Mouse (Mus musculus): ENCODE results near the gene Olfr56.
A peak's percentile ranks its signal among the peaks of the same experiment; 100 is the strongest.

Olfr56 gene

DNA sequence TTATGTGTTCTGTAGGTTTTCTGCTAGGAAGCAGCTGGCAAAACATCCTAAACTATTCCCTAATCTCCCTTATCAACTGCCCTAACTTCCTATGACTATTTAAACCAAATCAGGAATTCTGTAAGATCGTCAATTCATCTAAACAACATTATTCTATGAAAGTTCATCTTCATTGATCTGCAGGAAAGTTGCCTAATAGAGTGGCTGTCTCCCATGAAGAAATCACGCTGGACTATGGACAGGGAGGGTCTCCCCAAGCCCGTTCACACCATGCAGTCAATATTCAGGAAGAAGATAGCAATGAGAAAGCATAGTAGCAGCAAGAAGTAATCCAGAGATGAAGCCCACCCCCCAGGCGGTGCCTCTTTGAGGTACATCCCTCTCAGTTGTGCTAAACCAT is 112.5 kb downstream of the Olfr56 start:
- DNase-seq (ENCODE audit: low spot score in 2 of 2), result no peak

DNA sequence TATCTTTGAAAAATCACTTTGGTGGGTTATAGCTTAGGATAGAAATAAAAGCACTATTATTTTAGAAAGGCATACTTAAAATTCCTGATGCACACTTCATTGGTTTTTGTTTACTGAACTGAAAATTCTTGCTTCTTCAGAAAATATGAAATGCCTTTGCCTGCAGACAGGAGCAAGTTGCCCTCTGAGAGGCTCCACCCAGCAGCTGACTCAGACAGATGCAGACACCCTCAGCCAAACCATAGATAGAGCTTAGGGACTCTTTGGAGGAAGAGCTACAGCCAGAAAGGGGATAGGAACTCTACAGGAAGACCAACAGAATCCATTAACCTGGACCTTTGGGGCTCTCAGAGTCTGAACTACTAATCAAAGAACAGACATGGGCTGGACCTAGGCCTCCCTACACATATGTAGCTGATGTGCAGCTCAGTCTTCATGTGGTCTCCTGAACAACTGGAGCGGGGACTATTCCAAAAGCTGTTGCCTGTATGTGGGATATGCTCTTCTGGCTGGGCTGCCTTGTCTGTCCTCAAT is 113.4 kb downstream of the Olfr56 start:
- DNase-seq (ENCODE audit: low spot score in 2 of 2), result no peak

DNA sequence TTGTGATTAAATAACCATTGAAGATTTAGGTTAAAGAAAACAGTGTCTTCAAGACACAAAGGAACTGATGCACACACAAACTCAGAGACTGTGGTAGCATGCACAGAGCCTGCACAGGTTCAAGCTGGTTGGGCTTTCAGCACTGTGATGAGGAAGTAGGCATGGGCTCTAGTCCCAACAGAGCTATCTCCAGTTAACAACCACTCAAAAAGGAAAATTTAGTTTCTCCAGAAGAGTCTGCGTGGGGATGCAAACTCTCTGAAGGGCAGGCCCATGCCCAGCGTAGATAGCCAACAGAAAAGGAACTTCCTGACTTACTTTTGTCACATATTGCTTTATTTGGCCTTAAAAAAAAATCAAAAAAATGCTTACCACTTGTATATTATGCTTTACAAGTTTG is 114.1 kb downstream of the Olfr56 start:
- no peak for DNase-seq (ENCODE audit: low spot score in 2 of 2)

DNA sequence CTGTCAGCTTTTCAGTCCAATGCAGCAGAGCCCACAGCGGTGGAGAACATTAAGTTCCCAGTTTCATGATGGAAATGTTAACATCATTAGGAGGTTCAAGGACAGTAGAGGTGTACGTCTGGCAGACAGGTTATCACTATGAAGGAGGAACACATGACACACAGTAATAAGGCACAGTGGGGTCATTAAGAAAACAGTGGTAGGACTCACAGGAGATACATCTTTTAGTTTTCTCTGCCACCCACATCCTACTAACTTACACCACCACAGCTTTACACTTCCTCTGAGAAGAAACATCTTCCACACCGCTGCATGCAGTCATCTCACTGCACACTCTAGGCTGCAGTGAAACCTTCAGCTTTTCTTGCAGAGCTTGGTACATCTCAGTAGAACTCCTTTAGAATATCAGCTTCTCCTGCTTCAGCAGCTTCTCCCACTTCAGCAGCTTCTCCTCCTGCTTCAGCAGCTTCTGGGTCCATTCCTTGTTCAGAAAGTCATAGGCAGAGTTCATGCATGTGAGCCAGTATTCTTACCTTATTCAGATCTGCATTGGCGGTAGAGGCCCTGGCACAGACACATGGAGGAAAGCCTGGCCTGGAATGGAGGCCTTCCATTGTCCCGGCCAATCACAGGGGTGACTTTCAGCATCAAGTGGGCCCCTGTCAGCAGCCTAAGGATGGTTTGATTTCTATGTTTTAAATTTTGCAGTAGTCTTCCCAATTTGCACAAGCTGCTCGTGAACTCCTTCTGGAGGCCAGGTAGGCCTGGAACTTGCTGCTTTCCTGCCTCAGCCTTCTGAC is 115.4 kb downstream of the Olfr56 start:
- no peak for DNase-seq (ENCODE audit: low spot score in 2 of 2)

DNA sequence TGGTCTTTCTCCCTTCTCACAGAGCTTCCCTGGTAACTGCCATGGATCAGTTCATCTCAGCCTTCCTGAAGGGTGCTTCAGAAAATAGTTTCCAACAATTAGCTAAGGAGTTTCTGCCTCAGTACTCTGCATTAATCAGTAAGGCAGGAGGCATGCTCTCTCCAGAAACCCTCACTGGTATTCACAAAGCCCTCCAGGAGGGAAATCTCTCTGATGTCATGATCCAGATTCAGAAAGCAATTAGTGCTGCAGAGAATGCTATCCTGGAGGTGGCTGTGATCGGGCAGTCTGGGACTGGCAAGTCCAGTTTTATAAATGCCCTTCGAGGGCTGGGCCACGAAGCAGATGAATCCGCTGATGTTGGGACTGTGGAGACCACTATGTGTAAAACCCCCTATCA is 116.7 kb downstream of the Olfr56 start:
- DNase-seq (ENCODE audit: low spot score in 2 of 2), result no peak

DNA sequence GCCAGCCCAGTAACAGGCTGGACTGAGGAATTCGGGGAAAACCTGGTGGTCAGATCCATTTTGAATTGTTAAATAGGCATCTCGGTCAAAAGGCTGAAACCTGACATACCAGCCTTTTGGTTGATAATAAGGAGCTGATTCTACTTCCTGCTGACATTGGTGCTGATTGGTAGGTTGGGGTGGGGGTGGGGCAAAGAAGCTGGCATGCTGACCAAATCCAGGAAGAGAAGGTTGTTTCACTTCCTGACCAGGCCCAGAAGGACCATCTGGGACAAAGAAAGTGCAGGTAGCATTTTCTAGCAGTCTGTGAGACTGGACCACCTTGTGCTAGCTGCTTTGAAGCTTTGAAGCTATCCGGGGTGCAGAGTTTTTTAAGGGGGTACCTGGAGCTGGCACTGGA is 121.7 kb downstream of the Olfr56 start:
- DNase-seq (ENCODE audit: low spot score in 2 of 2), result no peak

DNA sequence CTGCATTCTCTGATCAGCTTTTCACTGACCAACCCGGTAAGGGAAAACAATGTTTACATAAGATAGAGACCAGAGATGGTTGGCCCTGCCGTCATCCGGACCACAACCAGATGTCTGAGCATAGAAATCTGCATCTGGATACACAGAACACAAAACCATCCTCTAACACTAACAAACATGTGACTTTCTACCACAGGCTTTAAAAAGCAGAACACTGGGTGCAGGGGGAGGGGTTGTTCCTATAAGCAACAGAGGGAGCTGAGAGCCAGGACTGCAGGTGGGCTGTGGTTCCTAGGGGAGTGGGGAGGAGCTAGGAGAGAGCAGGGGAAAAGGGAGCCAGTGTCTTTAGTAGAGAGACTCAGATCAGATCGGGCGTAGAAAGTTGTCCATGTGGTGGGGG is 122.8 kb downstream of the Olfr56 start:
- no peak for DNase-seq (ENCODE audit: low spot score in 2 of 2)

DNA sequence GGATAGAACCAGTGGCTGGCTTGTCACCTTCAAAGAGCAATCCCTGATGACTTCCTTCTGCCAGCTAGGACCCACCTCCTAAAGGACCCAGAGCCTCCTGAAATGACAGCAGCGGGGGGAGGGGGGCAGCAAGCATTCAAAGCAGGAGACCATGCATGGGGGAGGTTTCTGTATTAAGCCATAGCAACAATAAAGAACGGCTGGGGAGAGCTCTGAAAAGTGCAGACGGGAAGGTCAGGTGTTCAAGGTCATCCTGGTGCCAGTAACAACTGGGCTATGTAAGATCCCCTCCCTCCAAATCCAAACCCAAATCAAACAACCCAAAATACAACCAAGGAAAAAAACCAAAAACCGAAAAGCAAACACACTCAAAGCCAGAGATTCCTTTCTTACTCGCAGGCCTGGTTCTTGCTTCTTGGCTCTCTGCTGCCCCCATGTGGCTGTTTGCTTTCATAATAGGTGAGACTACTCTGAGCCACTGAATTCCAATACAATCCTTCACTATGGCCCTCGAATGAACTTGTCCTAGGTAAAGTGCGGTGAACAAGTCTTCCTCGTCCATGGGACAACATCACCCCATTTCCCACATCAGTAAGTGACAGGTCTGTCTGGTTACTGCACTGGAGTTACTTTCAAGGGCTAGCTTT is 124.5 kb downstream of the Olfr56 start:
- peak; percentile 75 to 90 for DNase-seq (ENCODE audit: low spot score in 2 of 2)

DNA sequence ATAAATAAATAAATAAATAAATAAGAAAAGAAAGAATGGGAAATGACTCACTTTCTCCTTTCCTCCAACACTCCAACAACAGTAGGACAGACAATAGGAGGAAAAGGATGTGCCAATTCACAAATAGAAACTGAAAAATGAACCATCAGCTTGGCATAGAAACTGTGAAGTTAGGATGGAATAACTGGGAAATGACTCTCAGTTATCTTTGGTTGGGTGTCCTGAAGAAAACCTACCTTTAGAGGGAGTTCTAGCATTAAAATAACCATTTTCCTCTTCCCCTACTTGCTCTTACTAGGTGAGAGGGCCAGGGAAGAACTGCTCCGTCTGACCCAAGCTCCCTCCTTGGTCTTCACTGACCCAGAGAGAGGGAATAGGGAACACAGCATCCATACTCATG is 127.1 kb downstream of the Olfr56 start:
- DNase-seq (ENCODE audit: low spot score in 2 of 2), result no peak

DNA sequence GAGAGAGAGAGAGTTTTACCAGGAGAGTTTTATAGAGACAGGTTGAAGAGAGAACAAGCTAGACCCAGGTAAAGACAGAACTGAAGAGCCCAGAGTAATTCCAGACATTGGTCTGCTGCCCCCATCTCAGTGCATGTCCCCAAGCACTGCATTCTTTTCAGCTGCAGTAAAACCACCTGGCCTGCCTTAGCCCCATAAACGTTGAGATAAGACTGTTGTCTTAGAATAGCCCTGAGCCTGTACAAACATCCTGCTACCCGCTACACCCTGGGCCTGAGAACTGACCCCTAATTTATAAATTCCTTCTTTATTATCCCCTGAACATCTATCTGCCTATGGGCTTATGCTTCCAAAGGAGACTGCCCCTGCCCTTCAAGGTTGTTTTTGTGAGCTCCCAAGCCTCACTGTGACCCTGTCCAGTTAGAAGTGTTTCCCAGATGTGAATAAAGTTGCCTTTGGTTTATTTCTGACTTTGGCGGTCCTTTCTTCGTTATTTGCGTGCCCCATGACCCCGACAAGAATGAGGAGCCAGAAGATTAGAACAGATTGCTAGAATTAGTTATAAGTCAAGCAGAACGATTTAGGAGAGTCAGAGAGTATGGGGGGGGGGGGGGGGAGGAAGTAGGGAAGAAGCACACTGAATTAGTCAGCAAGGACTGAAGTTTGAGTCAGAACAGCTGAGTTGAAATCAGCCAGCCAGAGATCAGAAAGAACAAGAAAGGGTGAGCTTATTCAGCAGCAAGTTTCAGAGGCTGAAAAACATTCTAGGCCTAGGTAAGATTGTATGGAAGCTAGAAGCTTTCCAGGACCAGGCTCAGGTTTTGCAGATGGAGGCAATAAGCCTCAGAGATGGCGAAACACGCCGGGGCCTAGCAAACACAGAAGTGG is 129.2 kb downstream of the Olfr56 start:
- DNase-seq (ENCODE audit: low spot score in 2 of 2), result no peak

DNA sequence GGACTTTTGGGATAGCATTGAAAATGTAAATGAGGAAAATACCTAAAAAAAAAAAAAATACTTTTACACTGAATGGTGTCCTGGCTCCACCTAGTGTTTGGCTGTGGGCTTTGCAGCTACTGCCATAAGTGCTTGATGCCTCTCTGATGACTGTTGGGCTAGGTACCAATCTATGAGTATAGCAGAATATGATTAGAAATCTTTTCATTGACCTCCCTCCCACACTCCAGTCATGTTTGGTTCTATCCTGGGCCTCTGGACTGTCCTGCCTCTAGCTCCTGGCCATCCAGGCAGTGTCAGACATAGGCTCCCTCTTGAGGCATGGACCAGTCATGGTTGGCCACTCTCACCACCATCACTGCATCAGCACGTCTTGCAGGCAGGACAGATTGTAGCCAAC is 130.1 kb downstream of the Olfr56 start:
- no peak for DNase-seq (ENCODE audit: low spot score in 2 of 2)

DNA sequence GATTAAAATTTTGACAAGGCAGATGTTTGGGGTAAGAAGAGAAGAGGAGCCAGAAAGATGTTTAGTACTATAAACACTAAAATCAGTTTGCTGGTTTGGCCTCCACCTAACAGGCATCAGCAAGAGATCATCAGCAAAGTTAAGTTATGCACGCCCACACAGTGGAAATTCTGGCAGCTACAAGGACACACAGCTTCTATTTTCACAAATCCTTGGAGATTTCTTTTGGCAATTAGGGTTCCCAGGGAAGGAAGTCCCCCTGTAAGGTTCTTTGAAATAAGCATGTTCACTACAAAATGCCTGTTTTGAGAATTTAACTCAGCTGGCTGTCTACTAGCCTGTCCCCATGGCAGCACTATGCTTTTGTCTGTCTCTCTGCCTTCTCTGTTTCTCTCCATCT is 132.3 kb downstream of the Olfr56 start:
- no peak for DNase-seq (ENCODE audit: low spot score in 2 of 2)

DNA sequence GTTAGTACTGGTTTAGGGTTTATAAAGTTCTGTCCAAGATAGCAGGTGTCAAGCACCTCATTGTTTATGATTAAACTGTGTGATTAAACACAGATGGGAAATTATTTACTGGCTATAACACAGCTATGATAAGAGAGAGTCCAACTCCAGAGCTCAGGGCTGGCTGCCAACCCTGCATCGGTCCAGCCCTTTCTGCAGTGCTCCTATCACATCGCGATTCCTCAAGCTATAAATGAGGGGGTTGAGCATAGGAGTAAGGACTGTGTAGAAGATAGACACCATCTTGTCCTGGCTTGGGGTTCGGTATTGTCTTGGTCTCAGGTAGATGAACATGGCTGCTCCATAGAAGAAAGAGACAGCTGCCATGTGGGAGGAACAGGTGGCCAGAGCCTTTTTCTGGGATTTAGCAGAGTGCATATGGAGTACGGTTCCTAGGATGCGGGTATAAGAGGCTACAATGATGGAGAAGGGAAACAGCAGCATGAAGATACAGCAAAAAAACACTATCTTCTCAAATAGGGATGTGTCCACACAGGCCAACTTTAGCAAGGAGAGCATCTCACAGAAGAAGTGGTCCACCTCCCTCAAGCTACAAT is 134.0 kb downstream of the Olfr56 start:
- no peak for DNase-seq (ENCODE audit: low spot score in 2 of 2)

DNA sequence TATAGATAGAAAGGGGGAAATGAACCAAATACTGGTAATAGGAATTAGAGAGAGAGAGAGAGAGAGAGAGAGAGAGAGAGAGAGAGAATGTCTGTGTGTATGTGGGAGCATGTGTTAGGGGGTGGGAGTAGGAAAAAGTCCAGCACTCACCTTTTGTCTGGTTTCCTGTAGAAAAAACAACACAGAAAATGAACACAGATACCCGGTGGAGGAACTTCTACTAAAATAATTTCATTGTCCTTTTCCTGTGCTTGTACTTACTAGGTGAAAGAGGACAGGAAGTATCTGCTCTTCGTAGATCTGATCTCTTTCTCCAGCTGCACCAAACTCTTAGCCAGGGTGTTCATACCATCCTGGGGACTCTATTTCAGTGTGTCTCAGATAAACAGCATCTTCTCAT is 135.5 kb downstream of the Olfr56 start:
- no peak for DNase-seq (ENCODE audit: low spot score in 2 of 2)

DNA sequence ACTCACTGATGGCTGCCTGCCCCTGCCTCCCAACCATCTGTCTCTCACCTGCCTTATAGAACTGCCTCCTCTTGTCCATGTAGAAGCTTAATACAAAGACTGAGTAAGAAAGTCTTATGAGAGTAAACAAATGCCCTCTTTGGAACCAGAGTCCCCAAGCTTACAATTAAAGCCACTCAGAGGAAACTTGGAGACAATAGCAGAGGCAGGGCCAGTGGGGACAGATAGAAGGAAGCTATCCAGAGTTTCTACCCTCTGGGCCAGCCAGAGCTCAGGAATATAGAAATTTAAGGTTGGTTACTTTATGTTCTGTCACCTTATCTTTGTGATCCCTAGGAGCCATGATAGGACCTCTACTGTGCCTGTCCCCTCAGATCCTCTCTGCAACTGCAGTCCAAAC is 136.1 kb downstream of the Olfr56 start, which contains the start of gene Olfr1396:
TSS of gene Olfr1396 (minus strand) at position 101 of the 400 bp plus-strand sequence.
- DNase-seq (ENCODE audit: low spot score in 2 of 2), result no peak

DNA sequence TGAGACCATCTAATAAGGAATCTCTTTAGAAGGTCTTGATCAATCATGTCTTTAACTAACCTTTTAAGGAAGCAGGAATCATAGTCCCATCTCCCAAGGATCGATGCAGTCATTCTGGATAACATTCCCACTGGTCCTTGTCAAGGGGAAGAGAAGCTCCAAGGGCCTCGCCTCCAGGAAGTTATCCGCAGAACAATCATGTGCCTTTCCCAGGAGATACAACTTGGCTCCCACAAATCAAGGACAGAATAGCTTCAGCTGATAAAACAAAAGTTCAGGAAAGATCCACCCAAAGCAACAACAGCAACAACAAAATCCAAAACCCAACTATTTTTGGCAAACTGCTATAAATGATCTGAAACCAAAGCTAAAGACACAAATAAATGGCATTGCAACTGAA is 140.9 kb downstream of the Olfr56 start:
- DNase-seq (ENCODE audit: low spot score in 2 of 2), result no peak

DNA sequence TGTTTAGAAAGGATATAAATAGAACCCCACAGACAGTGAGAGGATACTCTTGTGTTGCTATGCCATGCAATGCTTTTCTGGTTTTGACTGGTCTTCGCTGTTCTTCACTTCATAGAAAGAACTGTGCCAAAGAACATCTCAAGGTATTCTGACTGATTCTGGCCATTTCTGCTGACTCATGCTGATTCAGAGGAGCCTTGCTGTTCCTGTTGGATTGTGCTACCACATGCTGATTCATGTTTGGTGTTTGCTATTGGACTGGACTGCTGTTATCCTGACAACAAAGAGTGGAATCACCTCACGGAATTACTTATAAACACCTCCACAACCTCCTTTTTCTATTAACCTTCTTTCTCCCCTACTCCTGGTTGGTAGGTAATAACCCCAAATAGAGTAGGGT is 145.5 kb downstream of the Olfr56 start:
- DNase-seq (ENCODE audit: low spot score in 2 of 2), result no peak

DNA sequence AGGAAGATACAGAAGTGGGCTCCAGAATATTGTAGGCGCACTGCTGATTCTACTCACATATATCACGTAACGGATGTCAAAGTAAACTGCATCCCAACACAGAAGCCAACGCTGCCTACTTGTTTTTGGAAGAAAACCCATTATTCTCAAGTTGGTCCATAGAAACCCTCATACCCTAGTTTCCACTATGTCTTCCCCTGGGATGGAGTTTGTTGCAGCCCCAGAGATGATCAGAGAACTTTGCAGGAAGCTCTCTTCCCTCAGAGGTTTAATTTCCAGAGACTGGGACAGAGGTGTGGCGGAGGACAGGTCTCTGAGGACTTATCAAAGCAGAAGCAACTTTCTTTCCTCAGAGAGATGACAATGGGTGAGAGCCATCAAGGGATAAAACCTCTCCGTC is 163.3 kb downstream of the Olfr56 start, which contains the start of gene Olfr1395:
TSS of gene Olfr1395 (plus strand) at position 301 of the 400 bp plus-strand sequence.
- DNase-seq (ENCODE audit: low spot score in 2 of 2), result no peak

DNA sequence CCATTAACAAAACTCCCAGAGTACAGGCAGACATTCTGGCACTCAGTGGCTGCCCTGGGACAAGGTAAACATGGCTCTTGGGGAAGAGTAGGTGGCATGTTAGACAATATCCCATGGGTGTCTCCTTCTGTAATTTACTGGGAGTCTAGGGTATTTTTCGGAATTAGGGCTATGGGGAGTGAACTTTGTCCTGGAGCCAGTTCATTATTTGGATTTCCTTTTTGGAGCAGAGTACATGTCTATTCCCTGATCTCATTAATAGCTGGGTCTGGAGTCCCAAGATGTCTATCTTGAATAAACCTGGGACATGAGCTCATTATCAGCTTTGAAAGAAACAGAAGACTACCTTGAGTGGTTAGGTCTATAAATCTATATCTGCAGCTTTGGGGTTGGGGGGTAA is 175.4 kb downstream of the Olfr56 start, which contains the start of gene Olfr1394:
TSS of gene Olfr1394 (plus strand) at position 301 of the 400 bp plus-strand sequence.
- DNase-seq (ENCODE audit: low spot score in 2 of 2), result no peak

DNA sequence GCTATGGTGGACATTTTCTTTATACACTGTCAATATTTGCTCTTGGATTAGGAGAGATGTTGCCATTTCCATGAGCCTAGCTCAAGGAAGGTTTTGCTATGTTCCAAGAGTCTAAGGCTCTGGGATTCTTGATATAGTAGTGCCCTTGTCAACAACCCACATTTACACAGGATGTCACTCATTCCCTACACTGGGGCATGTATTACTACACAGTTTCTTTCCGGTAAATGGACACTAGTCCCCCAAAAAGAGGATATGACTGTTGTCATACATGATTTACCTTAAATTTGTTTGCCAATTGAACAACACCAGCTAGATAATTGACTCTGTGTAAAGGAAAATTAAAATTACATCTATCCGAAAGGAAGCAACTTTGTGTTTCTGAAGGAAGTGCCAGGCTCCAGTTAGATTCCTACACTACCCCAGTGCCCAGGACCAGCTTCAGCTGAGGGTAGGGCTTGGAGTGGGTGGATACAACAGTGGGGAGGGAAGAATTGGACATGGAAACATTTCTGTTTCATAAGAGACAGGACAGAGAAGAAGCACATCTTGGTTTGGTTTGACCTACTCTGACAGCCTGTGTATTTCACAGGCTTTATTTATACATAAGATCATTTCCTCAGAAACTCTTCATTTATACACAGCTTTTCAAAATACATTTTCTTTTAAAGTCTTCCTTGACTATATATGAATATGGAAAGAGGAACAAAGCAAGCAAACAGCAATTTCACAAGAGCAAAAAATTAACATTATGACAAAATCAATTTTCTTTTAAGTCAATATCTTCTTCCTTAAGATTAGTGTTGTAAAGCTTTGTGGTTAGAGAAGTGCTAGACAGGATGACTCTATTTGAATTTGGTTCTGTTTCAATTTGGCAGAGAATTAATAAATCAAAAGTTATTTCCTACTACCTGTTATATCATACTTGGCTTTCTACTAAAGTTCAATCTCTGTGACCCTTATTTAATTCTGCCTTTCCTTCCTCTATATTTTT is 178.4 kb downstream of the Olfr56 start:
- no peak for DNase-seq (ENCODE audit: low spot score in 2 of 2)
